Mouse (Mus musculus): ENCODE results near the gene Iqcn.

Gene Iqcn

GRCm38 (mm10) chr8:70726721-70727120 is 23.5 kb downstream of the Iqcn start:
- no peak for DNase-seq (ENCODE audit: low spot score in 2 of 2)

GRCm38 (mm10) chr8:70729808-70730475 is 26.7 kb downstream of the Iqcn start:
- DNase-seq (ENCODE audit: low spot score in 2 of 2) = no peak

GRCm38 (mm10) chr8:70730956-70731355 is 27.7 kb downstream of the Iqcn start:
- DNase-seq (ENCODE audit: low spot score in 2 of 2) = no peak

- no peak for DNase-seq (ENCODE audit: low spot score in 2 of 2)
These were observed 34.4 kb downstream of the Iqcn start for GRCm38 (mm10) chr8:70737705-70738104.

- no peak for DNase-seq (ENCODE audit: low spot score in 2 of 2)
These were observed 35.0 kb downstream of the Iqcn start for GRCm38 (mm10) chr8:70738211-70738610.

GRCm38 (mm10) chr8:70741661-70742060 is 38.4 kb downstream of the Iqcn start:
- no peak for DNase-seq (ENCODE audit: low spot score in 2 of 2)

- DNase-seq (ENCODE audit: low spot score in 2 of 2) = no peak
These were observed 38.9 kb downstream of the Iqcn start for GRCm38 (mm10) chr8:70742176-70742575.

GRCm38 (mm10) chr8:70742981-70743655 is 39.9 kb downstream of the Iqcn start:
- peak in 1 of 2 experiments; percentile 25 for DNase-seq (ENCODE audit: low spot score in 2 of 2)

GRCm38 (mm10) chr8:70743656-70744590 is 40.7 kb downstream of the Iqcn start:
- peak; percentile 72 to 73 for DNase-seq (ENCODE audit: low spot score in 2 of 2)

GRCm38 (mm10) chr8:70744806-70745205 is 41.5 kb downstream of the Iqcn start:
- DNase-seq (ENCODE audit: low spot score in 2 of 2) = peak in 1 of 2 experiments; percentile 19

- DNase-seq (ENCODE audit: low spot score in 2 of 2) = peak in 1 of 2 experiments; percentile 17
These were observed 42.5 kb downstream of the Iqcn start for GRCm38 (mm10) chr8:70745691-70746220.

- DNase-seq (ENCODE audit: low spot score in 2 of 2) = peak in 1 of 2 experiments; percentile 22
These were observed 43.4 kb downstream of the Iqcn start for GRCm38 (mm10) chr8:70746676-70747075.

GRCm38 (mm10) chr8:70747211-70747890 is 44.1 kb downstream of the Iqcn start:
- DNase-seq (ENCODE audit: low spot score in 2 of 2) = peak in 1 of 2 experiments; percentile 20

GRCm38 (mm10) chr8:70748246-70749096 is 45.2 kb downstream of the Iqcn start:
- DNase-seq (ENCODE audit: low spot score in 2 of 2) = peak in 1 of 2 experiments; percentile 18

GRCm38 (mm10) chr8:70749097-70749674 is 45.9 kb downstream of the Iqcn start:
- peak in 1 of 2 experiments; percentile 30 for DNase-seq (ENCODE audit: low spot score in 2 of 2)

GRCm38 (mm10) chr8:70750128-70750680 is 46.9 kb downstream of the Iqcn start:
- peak; percentile 28 to 47 for DNase-seq (ENCODE audit: low spot score in 2 of 2)

GRCm38 (mm10) chr8:70752000-70752764 is 48.9 kb downstream of the Iqcn start:
- DNase-seq (ENCODE audit: low spot score in 2 of 2) = peak; percentile 69 to 81

- peak; percentile 89 for DNase-seq (ENCODE audit: low spot score in 2 of 2)
These were observed 49.9 kb downstream of the Iqcn start for GRCm38 (mm10) chr8:70753151-70753550.

All from right cerebral cortex, postnatal 10 days (tissue).